Mouse (Mus musculus) neural tube, embryonic 13.5 days (tissue): ENCODE data around the gene Eva1b. TPM values are rescaled to one million over a fixed set of nuclear protein-coding genes. Genes with fewer than 3 reads are reported as not detected.
A peak's percentile ranks its signal among the peaks of the same experiment; 100 is the strongest.

ENCODE experiments used
- ATAC-seq: fragments of 200-750 bp; cut with Nextera tagmentation; 2 replicates; pipeline ENCODE4 v1.8.0; 2017; ENCODE audit warnings: low read depth, mild to moderate bottlenecking, moderate TSS enrichment, moderate library complexity
- H3K27ac ChIP-seq: fragments of 300-500 bp; sonication (generic); replicated peaks from 2 replicates; pipeline ENCODE4 v1.5.1; 2015; ENCODE audit warnings: moderate library complexity, mild to moderate bottlenecking, inconsistent platforms
- H3K27me3 ChIP-seq: fragments of 300-500 bp; sonication (generic); 2 replicates; pipeline ENCODE4 v1.6.1; 2015; ENCODE audit warnings: mild to moderate bottlenecking, inconsistent platforms
- H3K36me3 ChIP-seq: fragments of 300-500 bp; sonication (generic); 2 replicates; pipeline ENCODE4 v1.6.1; 2015; ENCODE audit warnings: mild to moderate bottlenecking, inconsistent platforms
- H3K4me1 ChIP-seq: fragments of 300-500 bp; sonication (generic); replicated peaks from 2 replicates; pipeline ENCODE4 v1.6.1; 2015; ENCODE audit warnings: inconsistent platforms
- H3K4me2 ChIP-seq: fragments of 300-500 bp; sonication (generic); 2 replicates; pipeline ENCODE4 v1.6.1; 2015; ENCODE audit warnings: inconsistent platforms, mild to moderate bottlenecking, moderate library complexity
- H3K4me3 ChIP-seq: fragments of 300-500 bp; sonication (generic); 2 replicates; pipeline ENCODE4 v1.5.1; 2015; ENCODE audit warnings: mild to moderate bottlenecking, inconsistent platforms
- H3K9ac ChIP-seq: fragments of 300-500 bp; sonication (generic); 2 replicates; pipeline ENCODE4 v1.6.1; 2015; ENCODE audit warnings: moderate library complexity, mild to moderate bottlenecking, inconsistent platforms
- H3K9me3 ChIP-seq: fragments of 300-500 bp; sonication (generic); 2 replicates; pipeline ENCODE4 v1.6.1; 2016; ENCODE audit warnings: inconsistent platforms
- WGBS: fragments of 180-500 bp; shearing (Covaris S2); methylation state at CpG from one replicate; pipeline ENCODE4 v1.1.7; 2015; 5-methylcytosine and 5-hydroxymethylcytosine counted together
- polyA plus RNA-seq: library from polyadenylated mRNA; unstranded; fragments of >200 nt; fragmentation: Nextera tagmentation; extraction: Ambion mirVana; gene quantifications from 2 replicates; pipeline ENCODE4 v1.2.1, GENCODE M21; 2015

The Eva1b gene
- polyA plus RNA-seq, 1 experiment from 2014 or later: 15.3 TPM

DNA sequence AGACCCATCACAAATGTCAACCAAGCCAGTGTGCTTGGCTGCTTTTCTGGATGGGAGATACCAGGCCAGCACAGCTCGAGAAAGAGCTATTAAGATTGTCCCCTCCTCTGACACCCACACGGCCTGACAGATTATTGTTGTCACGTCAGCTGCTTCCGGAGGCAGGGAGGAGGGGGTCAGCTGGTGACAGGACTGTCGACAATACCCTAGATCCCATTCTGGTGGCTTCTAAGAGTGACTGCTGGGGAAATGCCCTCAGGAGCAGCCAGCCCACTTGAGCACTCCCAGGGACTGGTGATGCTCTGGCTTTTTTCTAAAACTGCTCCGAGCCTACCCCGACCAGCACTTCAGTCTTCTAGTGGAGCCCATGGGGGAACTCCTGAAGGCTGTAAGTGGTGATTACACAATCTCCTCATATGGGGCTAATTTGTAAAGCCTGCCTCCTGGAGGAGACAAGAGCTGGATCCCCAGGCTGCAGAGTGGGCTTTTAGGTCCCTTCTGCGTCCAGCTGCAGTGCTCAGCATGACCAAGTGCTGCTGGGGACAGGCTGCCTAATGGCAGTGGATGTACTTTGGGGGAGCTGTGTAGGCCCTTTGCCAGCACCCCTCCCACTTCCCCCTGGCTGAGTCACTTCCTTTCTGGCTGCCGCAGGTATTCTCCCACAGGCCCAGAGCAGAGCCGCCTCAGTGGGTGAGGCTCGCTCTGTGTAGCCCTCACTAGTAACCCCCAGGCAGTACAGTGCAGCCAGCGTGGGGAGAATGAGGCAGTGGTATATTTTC, 37.0 kb upstream of the Eva1b start:
- Histone ChIP-seq H3K36me3 (no peaks in the 10 kb centered on the region), H3K27ac (peak overlapping the region; percentile 85), H3K4me3 (no peak overlapping the region), H3K27me3 (no peaks in the 10 kb centered on the region), H3K4me1 (peaks cover 72% of the 10 kb centered on the region), H3K4me2 (peak overlapping the region; percentile 35), H3K9me3 (no peaks in the 10 kb centered on the region), H3K9ac (peak overlapping the region; percentile 50)
- 7% methylated on average over 12 of the region's 12 CpGs for WGBS
- peak; percentile 70 for ATAC-seq

DNA sequence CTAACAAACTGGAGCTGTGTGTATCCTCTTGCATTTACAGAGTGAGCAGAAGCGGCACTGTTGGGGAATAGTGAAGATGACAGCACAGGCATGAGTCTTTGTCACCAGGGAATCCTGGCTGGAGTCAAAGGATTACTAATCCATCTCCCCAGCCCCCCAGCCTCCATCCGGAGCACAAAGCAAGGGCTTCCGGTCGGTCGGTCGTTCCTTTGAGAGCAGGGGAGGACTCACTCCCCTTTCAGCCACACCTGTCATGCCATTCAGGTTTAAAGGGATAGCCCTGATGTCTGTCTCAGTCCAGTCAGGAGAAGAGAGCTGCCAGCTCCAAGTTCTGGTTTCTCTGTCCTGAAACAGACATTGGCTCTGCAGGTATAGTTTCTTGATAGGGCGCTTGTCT, 36.4 kb upstream of the Eva1b start:
- WGBS: 25% methylated on average over 7 of the region's 7 CpGs
- Histone ChIP-seq H3K27ac (peak overlapping the region; percentile 85), H3K9me3 (no peaks in the 10 kb centered on the region), H3K9ac (peak overlapping the region; percentile 50), H3K4me3 (no peak overlapping the region), H3K4me2 (peak overlapping the region; percentile 35), H3K4me1 (peaks cover 72% of the 10 kb centered on the region), H3K36me3 (no peaks in the 10 kb centered on the region), H3K27me3 (no peaks in the 10 kb centered on the region)
- ATAC-seq: no peak

DNA sequence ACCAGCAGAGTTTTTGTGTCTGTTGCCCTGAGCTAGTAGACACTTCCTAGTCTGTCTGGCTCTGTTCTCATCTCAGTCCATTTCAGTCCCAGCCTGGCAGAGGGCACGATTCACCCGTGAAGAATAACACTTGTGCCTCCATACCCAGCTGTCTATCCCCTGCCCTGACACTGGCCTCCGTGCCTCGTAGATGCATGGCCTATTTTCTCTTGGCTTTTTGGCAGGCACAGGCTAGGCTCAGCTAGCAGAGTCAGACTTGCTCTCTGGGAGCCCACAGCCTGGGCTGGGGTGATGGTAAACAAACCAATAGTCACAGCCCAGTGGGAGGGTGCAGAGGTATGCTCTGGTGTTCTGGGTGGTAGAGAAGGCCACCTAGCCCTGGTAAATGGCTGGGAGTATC, 34.3 kb upstream of the Eva1b start:
- H3K9me3 ChIP-seq: no peaks in the 10 kb centered on the region
- H3K36me3 ChIP-seq: no peaks in the 10 kb centered on the region
- WGBS: 77% methylated on average over 4 of the region's 4 CpGs
- no peak overlapping the region for H3K4me3 ChIP-seq
- no peak overlapping the region for H3K27ac ChIP-seq
- H3K4me1 ChIP-seq: peaks cover 72% of the 10 kb centered on the region
- H3K4me2 ChIP-seq: no peak overlapping the region
- no peak for ATAC-seq
- H3K9ac ChIP-seq: no peak overlapping the region
- H3K27me3 ChIP-seq: no peaks in the 10 kb centered on the region

DNA sequence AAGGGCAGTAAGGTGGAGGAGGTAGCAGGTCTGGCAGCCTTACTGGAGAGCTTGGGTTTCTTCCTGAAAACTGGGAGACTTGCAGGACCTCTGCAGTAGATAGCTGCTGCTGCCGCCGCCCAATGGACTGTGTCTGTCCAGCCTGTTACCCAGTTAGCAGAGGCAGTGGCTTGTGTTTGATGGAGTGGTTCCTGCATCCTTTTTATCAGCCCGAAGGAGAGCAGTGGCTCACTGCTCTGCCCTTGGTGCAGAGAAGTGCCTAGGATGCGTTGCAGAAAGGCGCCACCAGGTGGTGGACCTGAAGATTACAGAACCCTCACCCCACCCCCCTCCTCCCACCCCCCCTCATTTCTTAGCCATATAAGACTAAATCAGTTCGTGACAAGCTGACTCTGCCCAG, 33.6 kb upstream of the Eva1b start:
- H3K9ac ChIP-seq: no peak overlapping the region
- H3K27me3 ChIP-seq: no peaks in the 10 kb centered on the region
- H3K4me3 ChIP-seq: no peak overlapping the region
- ATAC-seq: no peak
- no peaks in the 10 kb centered on the region for H3K36me3 ChIP-seq
- no peak overlapping the region for H3K4me2 ChIP-seq
- 14% methylated on average over 6 of the region's 6 CpGs for WGBS
- no peaks in the 10 kb centered on the region for H3K9me3 ChIP-seq
- peaks cover 72% of the 10 kb centered on the region for H3K4me1 ChIP-seq
- H3K27ac ChIP-seq: no peak overlapping the region

DNA sequence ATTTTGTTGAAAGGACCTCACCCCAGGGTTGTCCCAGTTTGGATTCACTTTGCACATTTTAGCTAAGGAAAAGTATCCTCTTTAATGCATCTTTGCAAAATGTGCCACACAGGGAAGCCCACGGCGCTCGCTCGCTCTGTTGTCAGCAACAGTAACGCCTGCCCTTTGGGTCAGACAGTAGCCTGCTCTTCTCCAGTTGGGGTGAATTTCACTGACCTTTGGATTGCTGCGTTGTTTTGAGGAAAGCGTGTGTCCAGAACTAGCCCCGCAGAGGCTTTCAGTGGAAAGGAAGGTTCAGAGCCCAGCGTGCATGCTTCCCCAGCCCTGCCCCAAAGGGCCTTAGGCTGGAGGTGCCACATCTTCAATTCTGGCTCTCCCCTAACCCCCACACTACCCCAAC, 32.1 kb upstream of the Eva1b start:
- Histone ChIP-seq H3K4me2 (no peak overlapping the region), H3K27me3 (no peaks in the 10 kb centered on the region), H3K4me3 (no peak overlapping the region), H3K4me1 (peaks cover 58% of the 10 kb centered on the region), H3K27ac (no peak overlapping the region), H3K9ac (no peak overlapping the region), H3K36me3 (no peaks in the 10 kb centered on the region), H3K9me3 (no peaks in the 10 kb centered on the region)
- no peak for ATAC-seq
- 93% methylated on average over 9 of the region's 9 CpGs for WGBS

DNA sequence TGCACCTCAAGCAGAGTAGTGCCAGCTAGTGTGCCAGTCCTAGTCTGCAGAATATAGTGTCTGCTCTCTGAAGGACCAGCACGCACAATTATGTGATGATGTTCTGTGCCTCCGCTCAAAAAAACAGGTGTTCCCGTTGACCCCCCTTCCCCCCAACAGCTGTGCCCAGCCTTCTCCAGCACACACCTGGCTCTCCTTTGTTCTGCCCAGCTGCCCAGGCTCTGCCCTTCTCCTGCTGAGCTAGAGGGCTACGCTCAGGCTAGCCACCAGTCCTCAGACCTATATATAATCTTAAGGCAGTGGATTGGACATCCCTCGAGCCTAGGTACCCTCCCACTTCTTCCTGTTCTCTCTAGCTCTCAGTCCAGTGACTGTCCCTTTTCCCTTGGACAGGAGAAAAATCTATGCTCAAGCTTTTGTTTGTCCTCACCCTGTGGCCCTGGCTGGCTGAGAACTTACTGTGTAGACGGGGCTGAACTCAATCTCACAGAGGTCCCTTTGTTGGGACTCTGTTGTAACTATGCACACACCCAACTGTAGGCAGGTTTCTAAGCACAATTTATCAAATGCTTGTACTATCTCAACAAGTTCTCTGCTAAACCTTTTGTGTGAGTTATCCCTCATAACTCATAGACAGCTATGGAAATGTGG, 31.5 kb upstream of the Eva1b start:
- no peak overlapping the region for H3K9ac ChIP-seq
- 61% methylated on average over 6 of the region's 6 CpGs for WGBS
- peaks cover 52% of the 10 kb centered on the region for H3K4me1 ChIP-seq
- no peak overlapping the region for H3K4me3 ChIP-seq
- H3K9me3 ChIP-seq: 0 out of 2 replicates have a peak, but pooled peaks cover 2% of the 10 kb centered on the region
- peaks cover 4% of the 10 kb centered on the region for H3K36me3 ChIP-seq
- H3K27me3 ChIP-seq: no peaks in the 10 kb centered on the region
- no peak for ATAC-seq
- no peak overlapping the region for H3K4me2 ChIP-seq
- no peak overlapping the region for H3K27ac ChIP-seq

DNA sequence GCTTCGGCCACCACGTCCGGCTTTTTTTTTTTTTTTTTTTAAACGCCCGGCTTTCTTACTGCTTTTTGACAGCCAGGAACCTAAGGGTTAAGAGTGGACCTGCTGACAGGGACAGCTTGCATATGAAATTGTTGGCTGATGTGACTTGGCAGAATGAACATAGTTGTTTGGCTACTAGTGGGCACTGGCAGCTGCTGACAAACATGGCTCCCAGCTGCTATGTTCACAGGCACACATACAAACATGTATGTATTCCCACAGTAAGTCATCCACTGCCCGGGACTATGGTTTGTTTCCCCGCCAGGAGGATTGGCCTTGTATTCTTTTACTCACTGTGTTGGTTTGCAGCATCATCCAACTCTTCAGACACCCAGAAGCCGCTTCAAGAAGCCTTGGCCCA, 30.4 kb upstream of the Eva1b start:
- no peak for ATAC-seq
- peaks cover 10% of the 10 kb centered on the region for H3K9me3 ChIP-seq
- H3K9ac ChIP-seq: no peak overlapping the region
- no peak overlapping the region for H3K4me3 ChIP-seq
- H3K4me2 ChIP-seq: no peak overlapping the region
- H3K36me3 ChIP-seq: peaks cover 13% of the 10 kb centered on the region
- peaks cover 43% of the 10 kb centered on the region for H3K4me1 ChIP-seq
- H3K27me3 ChIP-seq: no peaks in the 10 kb centered on the region
- WGBS: 84% methylated on average over 8 of the region's 8 CpGs
- H3K27ac ChIP-seq: no peak overlapping the region

DNA sequence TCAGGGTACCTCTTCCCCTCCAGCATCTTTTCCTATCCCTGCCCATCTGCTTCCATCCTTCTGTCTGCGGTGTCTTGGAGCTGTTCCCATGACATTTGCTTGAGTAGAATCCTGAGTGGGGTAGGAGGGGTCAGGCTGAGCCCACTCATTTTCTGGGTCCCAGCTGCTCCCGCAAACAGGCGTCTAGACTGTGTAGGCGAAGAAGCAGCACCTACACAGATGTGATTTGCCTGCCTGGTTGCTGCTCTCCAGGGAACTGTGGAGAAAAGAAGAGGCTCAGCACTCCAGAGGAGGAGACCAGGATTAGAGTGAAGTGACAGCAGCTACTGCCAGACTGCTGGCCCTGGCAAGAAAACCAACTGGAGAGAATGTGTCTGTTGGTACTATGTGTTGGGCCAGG, 28.9 kb upstream of the Eva1b start:
- Histone ChIP-seq H3K36me3 (peaks cover 19% of the 10 kb centered on the region), H3K9ac (no peak overlapping the region), H3K27ac (peak overlapping the region; percentile 46), H3K4me3 (no peak overlapping the region), H3K27me3 (no peaks in the 10 kb centered on the region), H3K4me1 (peaks cover 34% of the 10 kb centered on the region), H3K9me3 (peaks cover 10% of the 10 kb centered on the region), H3K4me2 (no peak overlapping the region)
- ATAC-seq: peak; percentile 69
- WGBS: 65% methylated on average over 4 of the region's 4 CpGs

DNA sequence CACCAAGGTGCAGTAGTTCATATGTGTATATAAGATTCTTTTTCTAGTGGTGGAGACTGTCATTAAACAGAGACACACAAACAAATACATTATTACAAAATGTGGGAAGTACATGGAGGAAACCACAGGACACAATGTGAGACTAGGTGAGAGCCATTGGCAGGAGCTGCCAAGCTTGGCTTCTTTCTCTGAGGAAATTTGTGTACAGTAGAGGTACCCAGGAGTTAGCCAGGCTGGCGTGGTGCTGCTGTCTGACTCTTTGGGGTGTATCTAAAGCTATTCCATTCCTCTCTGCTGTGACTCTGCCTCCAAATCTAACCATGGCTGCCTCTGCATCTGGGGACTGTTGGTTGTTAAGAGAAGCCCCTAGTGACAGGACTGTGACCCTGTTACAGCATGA, 28.5 kb upstream of the Eva1b start:
- Histone ChIP-seq H3K27ac (peak overlapping the region; percentile 46; the same call in 1 of the 2 replicates), H3K9ac (no peak overlapping the region), H3K4me3 (no peak overlapping the region), H3K4me2 (no peak overlapping the region), H3K36me3 (peaks cover 23% of the 10 kb centered on the region), H3K9me3 (peaks cover 10% of the 10 kb centered on the region), H3K4me1 (peaks cover 30% of the 10 kb centered on the region), H3K27me3 (no peaks in the 10 kb centered on the region)
- no peak for ATAC-seq
- 100% methylated on average over 1 of the region's 1 CpGs for WGBS

DNA sequence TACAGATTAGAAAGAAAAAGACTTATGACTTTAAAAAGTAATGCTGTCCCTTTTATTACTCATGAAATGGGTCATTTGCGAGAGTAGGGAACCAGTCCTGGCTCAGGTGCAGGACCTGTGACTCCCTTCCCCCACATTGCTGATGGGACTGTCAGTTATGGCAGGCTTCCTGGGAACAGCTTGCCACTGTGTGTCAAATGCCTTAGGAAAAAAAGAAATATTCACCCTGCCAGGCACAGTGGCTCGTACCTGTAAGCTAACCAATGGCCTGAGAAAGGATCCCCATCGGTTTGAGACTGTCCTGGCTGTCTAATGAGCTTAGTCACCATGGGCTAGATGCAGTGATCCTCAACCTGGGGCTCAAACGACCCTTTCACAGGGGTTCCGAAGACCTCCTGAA, 27.5 kb upstream of the Eva1b start:
- Histone ChIP-seq H3K27ac (no peak overlapping the region), H3K36me3 (peaks cover 33% of the 10 kb centered on the region), H3K4me1 (peaks cover 29% of the 10 kb centered on the region), H3K4me2 (no peak overlapping the region), H3K9me3 (peaks cover 10% of the 10 kb centered on the region), H3K27me3 (no peaks in the 10 kb centered on the region), H3K9ac (no peak overlapping the region), H3K4me3 (no peak overlapping the region)
- no peak for ATAC-seq
- WGBS: 87% methylated on average over 5 of the region's 5 CpGs

DNA sequence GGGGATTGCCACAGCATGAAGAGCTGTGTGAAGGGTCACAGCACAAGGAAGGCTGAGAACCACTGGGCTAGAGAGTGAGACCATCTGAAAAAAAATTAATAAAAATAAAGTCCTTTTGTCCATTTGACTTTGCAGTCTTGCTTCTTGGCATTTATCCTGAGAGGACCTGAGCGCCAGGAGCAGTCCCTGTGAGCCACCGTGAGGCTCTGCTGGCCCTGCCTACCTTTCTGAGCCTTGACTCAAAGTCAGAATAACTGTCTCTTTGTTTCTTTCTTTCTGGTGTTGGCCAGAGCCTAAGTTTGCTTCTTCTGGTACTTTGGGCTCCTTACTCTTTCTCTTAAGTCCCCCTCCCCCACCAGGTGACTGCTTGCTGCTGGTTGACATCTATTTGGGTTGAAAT, 27.0 kb upstream of the Eva1b start:
- peaks cover 37% of the 10 kb centered on the region for H3K36me3 ChIP-seq
- H3K9ac ChIP-seq: no peak overlapping the region
- WGBS: 87% methylated on average over 2 of the region's 2 CpGs
- no peak overlapping the region for H3K4me2 ChIP-seq
- no peak overlapping the region for H3K27ac ChIP-seq
- H3K4me3 ChIP-seq: no peak overlapping the region
- no peaks in the 10 kb centered on the region for H3K27me3 ChIP-seq
- H3K4me1 ChIP-seq: peaks cover 25% of the 10 kb centered on the region
- no peak for ATAC-seq
- peaks cover 10% of the 10 kb centered on the region for H3K9me3 ChIP-seq

DNA sequence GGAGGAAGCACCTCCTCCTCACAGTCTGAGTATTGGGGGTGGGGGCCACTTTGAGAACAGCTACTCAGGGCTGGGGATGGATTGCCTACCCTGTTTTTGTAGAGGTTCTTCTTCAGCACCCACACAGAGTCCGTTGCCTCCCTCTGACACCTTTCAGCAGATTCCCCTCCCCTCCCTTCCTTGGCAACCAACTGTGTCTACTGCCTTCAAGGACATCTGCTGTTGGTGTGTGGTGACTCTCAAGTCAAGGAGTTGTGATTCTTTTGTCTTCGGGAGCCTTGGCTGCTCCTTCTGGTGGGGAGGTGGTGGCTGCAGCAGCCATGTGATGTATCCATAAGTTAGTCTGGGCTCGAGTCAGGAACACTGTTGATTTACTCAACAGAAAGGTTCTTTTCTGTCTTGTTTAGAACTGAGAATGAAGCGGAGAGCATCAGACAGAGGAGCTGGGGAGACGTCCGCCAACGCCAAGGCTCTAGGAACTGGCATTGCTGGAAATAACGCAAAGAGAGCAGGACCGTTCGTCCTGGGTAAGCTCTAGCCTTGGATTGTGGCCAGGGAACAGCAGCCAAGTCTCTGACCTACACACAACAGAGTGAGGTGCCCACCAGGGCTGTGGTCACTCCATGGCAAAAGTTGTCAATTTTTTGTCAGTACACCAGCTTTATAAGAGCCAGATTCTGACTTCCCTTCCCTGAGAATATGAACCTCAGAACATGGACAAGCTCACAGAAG, 24.1 kb upstream of the Eva1b start:
- Histone ChIP-seq H3K9me3 (peaks cover 10% of the 10 kb centered on the region), H3K4me3 (no peak overlapping the region), H3K27me3 (no peaks in the 10 kb centered on the region), H3K9ac (no peak overlapping the region), H3K27ac (no peak overlapping the region), H3K4me1 (peaks cover 4% of the 10 kb centered on the region), H3K4me2 (no peak overlapping the region), H3K36me3 (peaks cover 65% of the 10 kb centered on the region)
- ATAC-seq: no peak
- WGBS: 91% methylated on average over 10 of the region's 10 CpGs
